Mouse (Mus musculus): Measurements from ENCODE around the gene Prmt7. TPM values are rescaled to one million over a fixed set of nuclear protein-coding genes. Genes with fewer than 3 reads are reported as not detected.

The Prmt7 gene
- polyA plus RNA-seq (2012; rRNA removed), result 33.9 and 34.4 TPM in 2 replicates

DNA sequence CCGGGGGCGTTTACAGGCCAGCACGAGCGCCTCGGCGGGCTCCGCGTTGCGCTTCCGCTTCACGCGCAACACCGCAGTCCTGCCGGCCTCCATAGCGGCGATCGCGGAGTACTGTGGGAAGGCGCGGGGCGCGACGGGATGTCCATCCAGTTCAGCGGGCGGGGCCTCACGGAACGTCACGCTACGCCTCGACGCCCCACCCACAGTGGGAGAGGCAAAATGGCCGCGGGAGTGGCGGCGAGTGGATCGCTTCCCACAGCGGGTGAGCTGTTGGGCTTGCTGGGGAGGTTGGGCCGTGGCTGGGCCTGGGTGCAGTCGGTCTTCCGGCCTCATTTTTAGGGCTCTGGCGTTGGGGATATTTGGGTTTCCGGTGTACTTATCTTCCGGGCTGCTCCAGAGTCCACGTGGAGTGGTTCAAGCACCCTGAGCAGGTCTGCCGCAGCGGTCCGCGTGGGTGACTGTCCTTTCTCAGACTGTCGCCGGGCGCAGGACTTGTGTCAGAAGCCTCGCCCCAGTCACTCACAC lies at the start of gene Prmt7, which contains the start of gene Slc7a6os:
TSS of gene Prmt7 (plus strand) at position 116 of the 525 bp plus-strand sequence.
TSS of gene Slc7a6os (minus strand) at position 115 of the 525 bp plus-strand sequence.
- TF ChIP-seq CTCF (IDR thresholded peaks at IDR 0.05; ENCODE audit: extremely low read depth, insufficient read depth, low read length) (no peak), POLR2A (IDR thresholded peaks at IDR 0.05; ENCODE audit: extremely low read depth, insufficient read depth, low read length) (peak; percentile 91)
- H3K27ac ChIP-seq (ENCODE audit: insufficient read depth, low read length), result peak within 1 kb of the TSS; percentile 17; the same call in 1 of the 2 replicates

DNA sequence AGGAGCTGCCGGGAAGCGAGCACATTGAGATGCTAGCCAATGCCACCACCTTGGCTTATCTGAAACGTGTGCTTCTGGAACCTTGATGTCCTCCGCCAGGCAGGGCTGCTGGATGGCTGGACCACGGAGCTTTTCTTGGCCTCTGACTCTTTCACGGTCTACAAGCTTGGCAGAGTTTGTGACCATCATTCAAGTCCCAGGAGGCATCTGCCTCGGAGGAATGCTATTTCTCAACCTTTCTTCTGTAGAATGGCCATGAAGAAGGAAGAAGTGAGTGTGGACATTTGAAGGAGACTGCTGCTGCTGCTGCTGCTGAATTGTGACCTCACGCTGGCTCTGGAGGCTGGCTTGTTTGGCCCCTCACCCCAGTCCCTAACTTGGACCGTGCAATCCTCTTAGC lies 47.5 kb upstream of the Prmt7 start:
- Histone ChIP-seq H3K4me3 (ENCODE audit: insufficient read depth, low read length) (no peak overlapping the region), H3K4me1 (ENCODE audit: control insufficient read depth, insufficient read depth, low read length) (no peaks in the 10 kb centered on the region), H3K27ac (ENCODE audit: insufficient read depth, low read length) (no peak overlapping the region)
- TF ChIP-seq CTCF (IDR thresholded peaks at IDR 0.05; ENCODE audit: extremely low read depth, insufficient read depth, low read length), result no peak
- no peak for TF ChIP-seq POLR2A (IDR thresholded peaks at IDR 0.05; ENCODE audit: extremely low read depth, insufficient read depth, low read length)

More for the DNA sequence above, at the start of gene Prmt7, which contains the start of gene Slc7a6os:
- H3K4me3 ChIP-seq (ENCODE audit: insufficient read depth, low read length), result peak within 1 kb of the TSS; percentile 73
- H3K4me1 ChIP-seq (ENCODE audit: control insufficient read depth, insufficient read depth, low read length), result peaks cover 2% of the 10 kb centered on the region; the same call in 1 of the 2 replicates

DNA sequence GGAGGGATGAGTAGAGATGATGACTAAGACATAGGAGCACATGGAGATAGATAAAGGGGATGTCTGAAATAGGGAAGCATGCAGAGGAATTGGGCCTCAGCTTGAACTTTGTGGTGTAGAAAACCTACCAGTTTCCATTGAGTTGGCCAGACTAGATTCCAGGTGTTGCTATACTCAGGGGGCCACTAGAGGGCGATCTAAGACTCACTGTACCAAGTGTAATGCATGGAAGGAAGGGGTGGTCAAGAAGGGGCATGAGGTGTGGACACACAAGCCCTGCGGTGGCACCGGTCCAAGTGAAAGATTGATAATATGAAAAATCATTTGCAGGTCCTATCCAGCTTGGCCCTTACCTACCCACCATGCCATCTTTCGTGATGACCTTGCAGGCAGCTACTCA lies 45.3 kb upstream of the Prmt7 start:
- TF ChIP-seq POLR2A (IDR thresholded peaks at IDR 0.05; ENCODE audit: extremely low read depth, insufficient read depth, low read length) (no peak), CTCF (IDR thresholded peaks at IDR 0.05; ENCODE audit: extremely low read depth, insufficient read depth, low read length) (peak; percentile 71)
- no peak overlapping the region for H3K4me3 ChIP-seq (ENCODE audit: insufficient read depth, low read length)
- H3K27ac ChIP-seq (ENCODE audit: insufficient read depth, low read length), result no peak overlapping the region
- no peaks in the 10 kb centered on the region for H3K4me1 ChIP-seq (ENCODE audit: control insufficient read depth, insufficient read depth, low read length)

DNA sequence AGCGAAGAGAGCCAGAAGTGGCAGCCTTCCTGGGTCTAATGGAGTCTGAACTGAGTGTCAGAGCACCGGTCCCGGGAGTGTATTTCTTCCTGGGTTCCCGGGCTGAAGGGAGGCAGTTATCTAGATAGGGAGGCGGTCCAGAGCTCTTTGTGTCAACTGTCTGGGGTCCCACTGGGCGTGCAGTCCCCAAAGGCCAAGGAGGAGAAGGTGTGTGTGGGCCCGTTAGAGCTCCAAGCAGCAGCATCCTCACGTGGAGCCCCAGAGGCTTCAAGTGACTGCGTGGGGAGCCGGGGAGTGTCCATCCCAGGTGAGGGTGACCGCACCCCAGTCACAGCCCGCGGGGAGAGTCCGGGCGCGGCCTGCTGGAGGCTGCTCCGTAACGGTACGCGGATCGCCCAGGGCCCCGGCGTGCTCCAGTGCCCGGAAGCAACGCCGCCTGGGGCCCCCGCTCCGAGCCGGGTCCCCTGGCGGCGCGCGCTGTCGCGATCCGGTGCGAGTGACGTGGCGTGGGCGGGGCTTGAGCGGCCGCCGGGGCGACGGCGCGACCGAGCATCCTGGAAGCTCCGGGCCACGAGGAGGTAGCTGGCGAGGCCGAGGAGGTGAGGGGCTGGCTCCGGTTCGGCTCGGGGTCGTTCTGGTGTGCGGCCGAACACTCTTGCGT lies 42.2 kb upstream of the Prmt7 start, which contains the start of gene Slc7a6:
TSS of gene Slc7a6 (plus strand) at position 502 of the 661 bp plus-strand sequence.
- H3K4me3 ChIP-seq (ENCODE audit: insufficient read depth, low read length), result peak within 1 kb of the TSS; percentile 98
- peaks cover 1% of the 10 kb centered on the region; the same call in 1 of the 2 replicates for H3K4me1 ChIP-seq (ENCODE audit: control insufficient read depth, insufficient read depth, low read length)
- TF ChIP-seq POLR2A (IDR thresholded peaks at IDR 0.05; ENCODE audit: extremely low read depth, insufficient read depth, low read length), result peak; percentile 66
- no peak for TF ChIP-seq CTCF (IDR thresholded peaks at IDR 0.05; ENCODE audit: extremely low read depth, insufficient read depth, low read length)
- H3K27ac ChIP-seq (ENCODE audit: insufficient read depth, low read length), result peak within 1 kb of the TSS; percentile 92

DNA sequence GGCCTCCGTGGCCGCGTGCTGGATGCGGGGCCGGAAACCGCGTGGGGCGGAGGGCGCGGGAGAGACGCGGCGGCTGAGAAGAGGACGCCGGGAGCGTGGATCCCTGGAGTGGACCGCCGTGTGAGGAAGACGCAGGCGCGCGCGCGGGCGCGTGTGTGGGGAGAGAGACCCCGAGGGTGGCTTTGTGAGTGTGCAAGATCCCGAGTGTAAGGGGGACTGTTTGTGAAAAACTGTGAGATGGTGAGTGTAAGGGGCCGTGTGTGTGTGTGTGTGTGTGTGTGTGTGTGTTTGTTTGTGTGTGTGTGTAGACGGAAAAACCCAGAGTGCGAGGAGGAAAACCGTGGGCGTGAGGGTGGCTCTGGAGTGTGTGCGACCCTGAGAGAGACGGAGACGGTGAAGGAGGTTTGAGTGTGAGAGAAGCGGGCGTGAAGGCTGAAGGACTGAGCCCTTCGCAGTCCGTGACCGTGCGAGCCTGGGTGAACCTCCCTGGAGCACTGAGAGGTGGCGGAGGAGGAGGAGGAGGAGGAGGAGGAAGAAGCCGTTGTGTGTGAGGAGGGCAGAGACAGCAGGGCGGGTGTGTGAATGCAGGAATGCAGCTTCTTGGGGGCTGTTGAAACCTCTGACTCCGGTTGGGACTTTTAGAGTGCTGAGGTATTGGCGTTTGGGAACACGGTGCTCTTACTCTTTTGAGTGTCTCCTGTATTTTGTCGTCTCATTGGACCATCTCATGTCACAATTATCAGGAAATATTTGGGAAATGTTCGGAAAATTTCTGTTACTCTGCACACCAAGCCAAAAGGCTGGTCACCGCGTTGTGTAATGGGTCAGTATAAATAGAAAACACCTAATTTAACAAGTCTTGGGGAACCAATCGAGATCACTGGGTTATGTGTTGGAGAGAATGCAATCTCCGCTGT lies 41.5 kb upstream of the Prmt7 start:
- Histone ChIP-seq H3K4me3 (ENCODE audit: insufficient read depth, low read length) (peak overlapping the region; percentile 98), H3K27ac (ENCODE audit: insufficient read depth, low read length) (peak overlapping the region; percentile 15)
- TF ChIP-seq POLR2A (IDR thresholded peaks at IDR 0.05; ENCODE audit: extremely low read depth, insufficient read depth, low read length), result no peak; the same call in 1 of the 2 replicates
- no peak for TF ChIP-seq CTCF (IDR thresholded peaks at IDR 0.05; ENCODE audit: extremely low read depth, insufficient read depth, low read length)

DNA sequence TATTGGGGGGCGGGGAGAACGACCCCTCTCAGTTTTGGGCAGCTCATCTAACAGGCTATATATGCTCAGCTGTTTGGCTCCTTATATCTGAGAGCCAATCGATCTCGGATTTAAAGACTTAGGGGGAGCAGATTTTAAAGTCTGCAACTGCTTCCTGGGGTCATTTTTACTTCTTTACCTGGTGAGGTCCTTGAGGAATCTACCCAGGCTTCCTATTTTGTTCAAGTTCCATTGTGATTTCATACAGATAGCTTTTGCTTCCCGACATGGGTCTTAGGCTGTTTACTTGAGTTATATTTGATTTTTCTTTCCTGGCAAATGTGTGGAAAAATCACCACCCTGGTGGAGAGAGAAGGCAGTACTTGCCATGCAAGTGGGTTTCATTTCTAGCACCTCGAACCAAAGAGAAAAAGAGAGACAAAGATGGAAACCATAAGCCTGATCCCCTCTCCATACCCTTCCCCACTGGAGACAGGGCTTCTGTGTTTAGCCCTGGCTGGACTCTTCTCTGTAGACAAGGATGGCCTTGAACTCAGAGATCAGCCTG lies 40.7 kb upstream of the Prmt7 start:
- TF ChIP-seq CTCF (IDR thresholded peaks at IDR 0.05; ENCODE audit: extremely low read depth, insufficient read depth, low read length), result no peak
- TF ChIP-seq POLR2A (IDR thresholded peaks at IDR 0.05; ENCODE audit: extremely low read depth, insufficient read depth, low read length), result no peak
- no peak overlapping the region for H3K27ac ChIP-seq (ENCODE audit: insufficient read depth, low read length)
- peaks cover 1% of the 10 kb centered on the region; the same call in 1 of the 2 replicates for H3K4me1 ChIP-seq (ENCODE audit: control insufficient read depth, insufficient read depth, low read length)
- H3K4me3 ChIP-seq (ENCODE audit: insufficient read depth, low read length), result peak overlapping the region; percentile 98

More for the DNA sequence above, 41.5 kb upstream of the Prmt7 start:
- peaks cover 1% of the 10 kb centered on the region; the same call in 1 of the 2 replicates for H3K4me1 ChIP-seq (ENCODE audit: control insufficient read depth, insufficient read depth, low read length)

DNA sequence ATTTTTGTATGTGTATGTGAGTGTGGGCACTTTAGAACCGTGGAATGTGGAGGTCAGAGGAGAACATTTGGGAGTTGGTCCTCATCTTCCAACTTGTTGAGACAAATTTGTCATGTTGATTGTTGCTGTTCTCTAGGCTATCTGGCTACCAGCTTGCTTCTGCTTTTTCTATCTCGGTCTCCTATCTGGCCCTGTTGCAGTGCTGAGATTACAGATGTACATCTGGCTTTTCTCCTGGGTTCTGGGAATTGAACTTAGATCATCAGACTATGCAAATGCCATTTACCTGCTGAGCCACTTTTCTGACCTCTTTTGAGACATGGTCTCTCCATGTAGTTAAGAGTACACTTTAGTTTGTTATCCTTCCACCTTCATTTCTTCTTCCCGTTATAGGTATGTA lies 37.2 kb upstream of the Prmt7 start:
- TF ChIP-seq POLR2A (IDR thresholded peaks at IDR 0.05; ENCODE audit: extremely low read depth, insufficient read depth, low read length) (no peak), CTCF (IDR thresholded peaks at IDR 0.05; ENCODE audit: extremely low read depth, insufficient read depth, low read length) (no peak)
- H3K27ac ChIP-seq (ENCODE audit: insufficient read depth, low read length), result no peak overlapping the region
- H3K4me3 ChIP-seq (ENCODE audit: insufficient read depth, low read length), result no peak overlapping the region
- H3K4me1 ChIP-seq (ENCODE audit: control insufficient read depth, insufficient read depth, low read length), result peaks cover 1% of the 10 kb centered on the region; the same call in 1 of the 2 replicates

DNA sequence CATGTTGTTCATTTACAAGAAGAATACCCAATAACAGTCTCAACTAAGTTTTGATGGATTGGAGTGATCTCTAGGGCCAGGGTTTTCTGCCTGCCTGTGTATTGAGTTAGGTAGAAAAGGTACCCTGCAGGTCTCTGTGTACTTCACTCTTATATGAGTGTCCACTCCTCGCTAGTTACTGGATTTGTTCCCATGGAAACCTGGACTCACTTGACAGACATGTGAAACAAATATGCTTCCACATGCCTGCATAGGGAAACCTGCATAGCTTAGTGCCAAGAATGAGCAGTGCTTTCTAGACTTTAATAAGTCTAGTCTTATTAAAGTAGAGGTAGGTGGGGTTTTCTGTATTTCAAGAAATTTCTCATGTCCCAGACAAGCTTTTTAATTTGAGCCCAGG lies 33.8 kb upstream of the Prmt7 start:
- Histone ChIP-seq H3K4me3 (ENCODE audit: insufficient read depth, low read length) (no peak overlapping the region), H3K4me1 (ENCODE audit: control insufficient read depth, insufficient read depth, low read length) (peaks cover 1% of the 10 kb centered on the region; the same call in 1 of the 2 replicates), H3K27ac (ENCODE audit: insufficient read depth, low read length) (no peak overlapping the region)
- TF ChIP-seq POLR2A (IDR thresholded peaks at IDR 0.05; ENCODE audit: extremely low read depth, insufficient read depth, low read length) (no peak), CTCF (IDR thresholded peaks at IDR 0.05; ENCODE audit: extremely low read depth, insufficient read depth, low read length) (no peak)

DNA sequence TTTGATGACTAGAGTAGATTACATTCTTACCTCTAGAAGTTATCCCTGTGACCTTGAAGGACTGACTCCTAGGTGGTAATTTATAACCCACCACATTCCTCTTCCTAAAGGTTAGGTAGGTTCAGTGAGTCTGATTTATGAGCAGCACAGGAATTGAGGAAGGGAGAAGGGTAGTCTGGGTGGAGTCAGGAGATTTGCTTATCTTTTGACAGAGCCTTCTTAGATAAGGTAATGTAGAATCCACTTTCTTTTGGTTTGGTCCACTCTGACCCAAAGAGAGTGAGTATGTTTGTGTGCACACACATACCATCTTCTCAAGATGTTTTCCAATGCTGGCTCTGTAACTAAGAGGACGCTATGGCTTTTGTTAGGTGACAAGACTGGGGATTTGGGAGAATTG lies 33.1 kb upstream of the Prmt7 start:
- Histone ChIP-seq H3K4me3 (ENCODE audit: insufficient read depth, low read length) (no peak overlapping the region), H3K27ac (ENCODE audit: insufficient read depth, low read length) (no peak overlapping the region), H3K4me1 (ENCODE audit: control insufficient read depth, insufficient read depth, low read length) (no peaks in the 10 kb centered on the region)
- no peak for TF ChIP-seq POLR2A (IDR thresholded peaks at IDR 0.05; ENCODE audit: extremely low read depth, insufficient read depth, low read length)
- no peak for TF ChIP-seq CTCF (IDR thresholded peaks at IDR 0.05; ENCODE audit: extremely low read depth, insufficient read depth, low read length)

Data from cortical plate, adult 2 months (tissue).